Mouse (Mus musculus) hematopoietic stem cell, adult 5-6 weeks (primary cell): ENCODE results near the gene Ass1. TPM values are rescaled to one million over a fixed set of nuclear protein-coding genes. Genes with fewer than 3 reads are reported as not detected.

Experiments
- ATAC-seq, 2 experiments: fragments of 125-278 bp in 1 of 2; replicated peaks in 1 of 2; 2 replicates each; pipeline ENCODE4 v1.8.0; 2016 to 2017; ENCODE audit warnings: inconsistent platforms in 2 of 2, mild to moderate bottlenecking in 2 of 2, moderate number of reproducible peaks in 2 of 2, low read depth in 1 of 2, moderate TSS enrichment in 1 of 2; ENCODE audit not compliant: low FRiP score in 2 of 2, poor library complexity in 2 of 2, severe bottlenecking in 2 of 2, insufficient read depth in 1 of 2, low TSS enrichment in 1 of 2
- total RNA-seq: library from RNA; stranded (forward); fragments of 172-1452, 232-1000 nt; gene quantifications from 2 replicates; pipeline ENCODE4 v1.2.3, GENCODE M21; 2017

The Ass1 gene
- total RNA-seq, 1 experiment from 2014 or later = 63.3 TPM

- no peak for ATAC-seq
These were observed 2.5 kb downstream of the Ass1 start for GRCm38 (mm10) chr2:31472406-31473065.

GRCm38 (mm10) chr2:31473941-31474340 is 3.9 kb downstream of the Ass1 start:
- no peak for ATAC-seq

GRCm38 (mm10) chr2:31474686-31475085 is 4.7 kb downstream of the Ass1 start:
- ATAC-seq = no peak

- ATAC-seq = no peak
These were observed 6.3 kb downstream of the Ass1 start for GRCm38 (mm10) chr2:31476107-31476820.

GRCm38 (mm10) chr2:31477234-31478161 is 7.5 kb downstream of the Ass1 start:
- no peak for ATAC-seq

- ATAC-seq = peak; percentile 82 to 91
These were observed 13.0 kb downstream of the Ass1 start for GRCm38 (mm10) chr2:31482914-31483575.

- peak; percentile 29 to 36; a peak in 1 of 4 replicates for ATAC-seq
These were observed 14.2 kb downstream of the Ass1 start for GRCm38 (mm10) chr2:31484187-31484586.

GRCm38 (mm10) chr2:31489166-31489565 is 19.2 kb downstream of the Ass1 start:
- no peak for ATAC-seq

GRCm38 (mm10) chr2:31490556-31490955 is 20.5 kb downstream of the Ass1 start:
- no peak for ATAC-seq

- ATAC-seq = no peak
These were observed 22.3 kb downstream of the Ass1 start for GRCm38 (mm10) chr2:31492308-31492707.

GRCm38 (mm10) chr2:31493243-31493642 is 23.2 kb downstream of the Ass1 start:
- no peak for ATAC-seq

GRCm38 (mm10) chr2:31494315-31494714 is 24.3 kb downstream of the Ass1 start:
- no peak for ATAC-seq

GRCm38 (mm10) chr2:31495046-31495476 is 25.1 kb downstream of the Ass1 start:
- ATAC-seq = no peak

GRCm38 (mm10) chr2:31496141-31496540 is 26.1 kb downstream of the Ass1 start:
- ATAC-seq = no peak

- no peak for ATAC-seq
These were observed 27.1 kb downstream of the Ass1 start for GRCm38 (mm10) chr2:31497113-31497512.

- no peak for ATAC-seq
These were observed 27.6 kb downstream of the Ass1 start for GRCm38 (mm10) chr2:31497635-31498034.
